Mouse (Mus musculus): ENCODE data around the gene Gper1.

The Gper1 gene

DNA sequence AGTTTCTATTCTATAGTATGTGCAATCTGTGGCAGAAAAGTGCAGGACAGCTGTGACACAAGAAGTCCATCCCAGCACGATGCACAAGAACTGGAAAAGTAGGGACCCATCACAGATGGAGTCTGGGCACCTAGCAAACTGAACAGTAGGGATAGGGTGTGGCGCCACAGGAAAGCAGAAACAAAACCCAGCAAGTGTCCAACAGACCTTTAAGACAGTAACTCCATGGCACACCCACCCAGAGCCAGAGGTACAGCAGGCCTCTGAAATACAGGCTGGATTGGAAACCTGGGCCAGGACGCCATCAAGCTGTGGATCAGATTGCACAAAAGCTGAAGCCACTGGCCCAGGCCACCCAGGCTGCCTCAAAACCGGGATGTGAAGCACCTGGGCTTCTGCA, 20.0 kb downstream of the Gper1 start:
- in situ Hi-C loops (cut with MboI, MseI) = no loop called here

DNA sequence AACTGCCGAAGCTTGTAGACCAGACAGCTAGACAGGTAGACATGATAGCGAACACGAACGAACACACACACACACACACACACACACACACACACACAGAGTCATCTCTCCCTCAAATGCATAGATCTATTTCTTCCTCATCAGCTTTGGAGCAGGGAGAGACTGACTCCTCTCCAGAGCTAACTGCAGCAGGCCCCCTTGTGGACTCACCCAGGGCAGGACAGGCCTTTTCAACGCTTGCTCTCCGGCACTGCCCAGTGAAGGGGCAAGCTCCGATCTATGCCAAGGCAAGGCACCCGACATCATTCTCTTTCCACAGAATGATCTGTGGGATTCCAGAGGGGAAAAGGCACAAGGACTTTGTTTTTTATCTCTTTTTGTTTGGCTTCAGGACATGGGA, 22.3 kb downstream of the Gper1 start:
- in situ Hi-C loops (cut with MboI, MseI) = no loop called here

DNA sequence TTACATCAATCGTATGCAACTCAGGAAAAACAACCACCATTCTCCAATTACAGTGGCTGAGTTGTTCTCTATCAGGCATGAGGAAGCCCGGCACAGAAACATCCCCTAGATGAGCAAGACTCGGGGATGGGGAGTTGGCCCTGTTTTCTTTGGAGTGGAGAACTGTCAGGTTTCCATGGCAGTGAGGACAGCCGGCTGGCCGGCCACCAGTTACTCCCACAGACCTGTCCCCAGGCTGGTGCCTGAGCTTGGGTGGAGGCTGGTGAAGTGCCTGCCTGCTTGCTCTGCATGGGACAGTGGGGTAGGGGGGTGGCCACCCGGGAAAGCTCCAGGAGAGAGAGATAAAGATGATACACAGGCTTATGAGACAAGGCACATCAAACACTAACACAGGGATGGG, 25.1 kb downstream of the Gper1 start:
- in situ Hi-C loops (cut with MboI, MseI) = no loop called here

DNA sequence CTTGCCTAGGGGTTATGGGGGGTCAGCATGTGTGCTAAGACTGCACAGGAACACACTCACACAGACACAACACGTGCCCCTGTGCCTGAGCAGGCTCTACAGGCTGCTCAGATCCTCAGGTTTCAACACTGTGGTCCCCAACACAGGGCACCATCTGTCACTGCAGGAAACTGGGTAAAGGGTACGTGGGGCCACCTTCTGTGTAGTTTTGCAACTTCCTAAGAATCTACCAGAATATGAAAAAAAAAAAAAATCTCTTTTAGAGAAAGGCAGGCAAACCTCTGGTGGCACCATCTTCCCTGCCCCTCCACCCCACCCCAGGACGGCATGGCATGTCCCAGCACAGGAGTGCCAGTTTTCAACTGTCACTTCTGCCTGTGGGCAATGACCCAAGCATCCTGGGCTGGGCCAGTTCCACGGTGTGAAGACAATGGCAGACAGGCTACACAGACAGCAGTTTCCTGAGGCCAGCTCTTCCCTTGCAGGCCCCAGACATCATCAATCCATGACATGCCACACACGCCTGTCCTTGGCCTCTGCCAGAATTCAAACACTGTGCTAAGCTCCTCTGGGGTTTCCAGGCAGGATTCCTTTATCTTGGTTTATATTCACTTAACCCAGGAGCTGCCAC, 26.3 kb downstream of the Gper1 start:
- in situ Hi-C loops (cut with MboI, MseI) = no loop called here

DNA sequence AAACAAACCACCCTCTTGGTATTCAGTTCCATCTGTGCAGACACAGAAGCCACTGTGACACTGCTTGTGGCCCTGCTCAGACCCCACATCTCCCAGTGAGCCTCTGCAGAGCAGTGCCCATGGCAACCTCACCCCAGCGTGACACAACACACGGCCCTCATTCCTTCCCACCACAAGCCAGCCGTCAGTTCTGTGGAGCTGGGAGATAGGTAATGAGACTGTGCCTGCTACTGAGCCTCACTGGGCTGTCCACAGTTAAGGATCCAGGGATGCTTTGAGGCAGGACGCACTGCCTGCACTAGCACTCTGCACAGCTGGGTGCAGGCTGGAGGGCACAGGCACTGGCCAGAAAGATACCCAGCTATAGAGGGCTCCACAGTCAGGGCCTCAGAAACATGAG, 27.0 kb downstream of the Gper1 start:
- in situ Hi-C loops (cut with MboI, MseI) = no loop called here

DNA sequence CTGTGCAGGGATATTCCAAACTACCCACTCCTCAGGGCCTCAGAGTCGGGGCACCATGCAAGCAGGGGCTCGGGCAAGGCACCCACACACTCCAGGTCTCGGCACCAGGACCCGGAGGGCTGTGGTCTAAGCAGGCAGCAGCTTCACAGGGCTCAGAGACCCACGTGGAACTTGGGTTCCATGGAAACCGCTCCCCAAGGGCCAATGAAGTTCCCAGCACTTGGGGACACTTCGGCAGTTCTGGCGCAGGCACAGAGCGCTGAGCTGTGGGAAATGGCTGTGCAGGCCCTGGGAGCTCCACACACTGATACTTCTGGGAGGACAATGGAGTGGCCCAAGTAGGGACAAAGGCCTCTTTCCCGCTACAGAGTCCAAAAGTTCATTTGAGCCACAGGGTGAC, 30.1 kb downstream of the Gper1 start:
- in situ Hi-C loops (cut with MboI, MseI) = no loop called here

DNA sequence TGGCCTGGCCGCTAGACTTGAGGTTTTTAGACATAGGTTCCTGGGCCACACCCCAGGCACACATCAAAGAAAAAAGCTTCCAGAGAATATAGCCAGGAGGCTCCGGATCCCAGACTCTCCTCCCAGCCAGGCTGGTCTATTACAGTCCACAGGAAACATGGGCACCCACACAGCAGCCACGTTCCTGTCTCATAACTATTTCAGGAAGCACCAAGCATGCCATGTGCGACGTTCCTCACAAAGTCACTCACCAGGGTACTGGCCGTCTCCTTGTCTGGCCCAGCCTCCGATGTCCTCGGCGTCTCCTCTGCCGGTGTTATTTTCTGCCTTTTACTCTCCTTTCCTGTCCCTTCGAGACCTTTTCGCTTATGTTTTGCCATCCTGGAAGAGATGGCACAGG, 32.2 kb downstream of the Gper1 start:
- in situ Hi-C loops (cut with MboI, MseI) = no loop called here

DNA sequence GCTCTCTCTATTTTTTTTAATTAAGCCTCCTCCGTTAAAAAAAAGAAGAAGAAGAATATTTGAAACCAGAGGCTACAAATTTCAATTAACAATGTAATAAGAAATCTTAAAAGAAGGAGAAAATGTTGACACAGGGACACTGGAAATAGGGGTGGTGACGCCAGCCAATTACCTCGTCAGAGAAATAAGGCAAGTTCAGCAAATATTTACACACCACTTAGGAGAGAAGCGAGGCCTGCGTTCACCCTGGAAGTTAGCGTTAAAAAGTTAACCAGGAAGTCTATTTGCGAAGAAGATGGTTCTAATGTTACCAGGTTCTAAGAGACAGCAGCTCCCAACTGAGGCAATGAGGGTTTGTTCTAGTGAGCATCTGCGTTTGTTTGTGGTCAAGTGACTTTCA, 34.3 kb downstream of the Gper1 start:
- in situ Hi-C loops (cut with MboI, MseI) = no loop called here

DNA sequence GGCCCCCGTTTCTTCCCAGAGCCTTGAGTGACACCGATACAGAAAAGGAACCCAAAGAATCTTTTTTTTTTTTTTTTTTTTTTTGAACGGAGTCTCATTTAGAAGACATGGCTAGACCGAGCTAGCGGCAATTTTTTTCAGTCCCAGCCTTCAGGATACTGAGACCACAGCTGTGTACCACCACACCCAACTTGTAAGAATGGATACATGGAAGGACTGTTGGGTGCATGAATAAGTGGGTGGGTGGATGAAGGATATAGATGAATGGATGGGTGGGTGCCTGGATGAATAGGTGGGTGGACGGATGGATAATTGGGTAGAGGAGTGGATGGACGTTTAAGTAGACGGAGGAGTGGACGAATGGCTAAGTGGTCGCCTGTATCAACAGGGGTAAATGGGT, 37.0 kb downstream of the Gper1 start:
- in situ Hi-C loops (cut with MboI, MseI) = no loop called here

DNA sequence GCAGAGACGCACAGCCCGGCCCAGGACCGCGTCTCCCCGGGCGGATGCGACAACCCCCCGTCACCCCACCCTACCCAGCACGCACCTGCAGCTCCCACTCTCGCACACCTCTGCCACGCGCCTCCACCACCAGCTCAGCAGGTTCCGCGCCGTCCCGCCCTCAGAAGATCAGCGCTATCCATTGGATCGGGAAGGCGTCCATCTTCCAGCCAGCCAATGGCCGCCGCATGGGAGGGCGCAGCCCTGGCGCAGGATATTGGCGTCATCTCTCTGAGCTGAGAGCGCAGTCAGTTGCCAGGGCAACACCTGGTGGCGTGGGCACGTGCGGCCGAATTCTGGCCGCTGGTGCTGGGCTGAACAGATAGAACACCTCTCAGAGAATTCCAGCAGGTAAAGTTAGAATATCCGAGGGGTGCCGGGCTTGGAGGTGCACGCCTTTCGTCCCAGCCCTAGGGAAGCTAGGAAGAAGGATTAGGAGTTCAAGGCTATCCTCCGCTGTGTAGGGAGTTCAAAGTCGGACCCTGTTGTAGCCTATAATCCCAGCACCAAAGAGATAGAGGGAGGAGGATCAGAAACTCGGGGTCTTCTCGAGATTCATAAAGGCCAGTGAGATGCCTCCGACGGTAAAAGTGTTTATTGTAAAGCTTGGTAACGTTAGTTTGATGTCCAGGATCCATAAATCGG, 37.6 kb downstream of the Gper1 start, which contains the start of gene 3110082I17Rik:
Gene 3110082I17Rik, minus strand, starts transcription at position 144 of the 684 bp plus-strand sequence.
- in situ Hi-C loops (cut with MboI, MseI) = no loop called here

DNA sequence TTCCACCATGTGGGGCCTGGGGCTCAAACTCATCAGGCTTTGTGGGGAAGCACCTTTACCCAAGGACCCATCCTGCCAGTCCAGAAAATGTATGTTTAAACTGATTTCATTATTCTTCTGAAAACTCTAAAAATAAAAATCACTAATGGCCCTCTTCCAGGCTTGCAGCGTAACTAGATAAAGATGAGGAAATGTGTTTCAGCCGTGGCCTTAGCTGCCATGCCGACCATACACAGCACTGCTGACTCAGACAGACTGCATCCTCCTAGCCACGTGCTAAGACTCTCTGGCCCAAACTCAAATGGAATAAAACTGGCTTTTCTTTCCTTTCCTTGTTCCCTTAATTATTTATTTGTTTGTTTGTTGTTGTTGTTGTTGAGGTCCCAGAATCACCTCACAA, 41.9 kb downstream of the Gper1 start:
- in situ Hi-C loops (cut with MboI, MseI) = no loop called here

DNA sequence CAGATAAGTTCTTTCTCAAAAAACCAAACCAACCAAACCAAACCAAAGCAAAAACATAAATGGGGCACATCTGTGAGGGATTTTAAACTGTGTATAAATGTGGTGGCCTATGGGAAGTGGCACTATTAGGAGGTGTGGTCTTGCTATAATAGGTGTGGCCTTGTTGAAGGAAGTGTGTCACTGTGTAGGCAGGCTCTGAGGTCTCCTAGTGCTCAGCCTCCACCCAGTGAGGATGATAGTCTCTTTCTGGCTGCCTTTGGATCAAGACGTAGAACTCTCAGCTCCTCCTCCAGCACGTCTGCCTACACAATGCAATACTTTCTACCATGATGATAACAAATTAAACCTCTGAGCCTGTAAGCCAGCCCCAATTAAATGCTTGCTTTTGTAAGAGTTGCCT, 43.4 kb downstream of the Gper1 start:
- in situ Hi-C loops (cut with MboI, MseI) = no loop called here

DNA sequence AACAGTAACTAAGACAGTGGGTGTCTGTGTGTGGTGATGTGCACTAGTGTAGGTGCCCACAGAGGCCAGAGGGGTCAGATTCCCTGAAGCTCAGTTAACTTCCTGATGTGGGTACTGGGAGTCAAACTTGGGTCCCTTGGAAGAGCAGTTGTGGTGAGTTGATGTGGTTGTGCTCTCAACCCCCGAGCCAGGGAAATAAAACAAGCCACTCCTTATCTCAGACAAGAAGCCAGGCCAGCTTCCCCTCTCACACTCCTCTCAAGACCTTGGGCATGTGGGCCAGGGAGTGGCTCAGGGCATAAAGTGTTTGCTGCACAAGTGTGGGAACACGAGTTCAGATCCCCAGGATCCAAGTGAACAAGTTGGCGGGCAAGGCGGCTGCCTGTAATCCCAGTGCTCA, 43.9 kb downstream of the Gper1 start:
- in situ Hi-C loops (cut with MboI, MseI) = no loop called here

DNA sequence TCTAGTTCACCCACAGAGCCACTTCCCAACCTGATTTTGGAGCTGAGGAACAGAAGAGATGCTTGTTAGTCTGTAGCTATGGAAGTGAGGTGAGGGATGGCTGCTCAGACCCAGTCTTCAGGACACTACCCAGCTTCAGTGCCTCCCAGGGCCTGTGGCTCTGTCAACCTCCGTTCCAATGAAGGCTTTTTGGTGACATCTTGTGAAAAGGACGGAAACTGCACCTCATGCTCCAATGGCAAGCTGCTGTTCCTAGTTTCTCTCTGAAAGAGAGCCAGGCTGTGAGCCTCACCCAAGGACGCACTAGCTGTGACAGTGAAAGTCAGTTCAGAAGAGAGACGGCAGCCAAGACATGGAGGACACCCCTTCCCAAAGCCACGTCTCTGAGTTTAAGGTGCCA, 45.0 kb downstream of the Gper1 start:
- in situ Hi-C loops (cut with MboI, MseI) = no loop called here

DNA sequence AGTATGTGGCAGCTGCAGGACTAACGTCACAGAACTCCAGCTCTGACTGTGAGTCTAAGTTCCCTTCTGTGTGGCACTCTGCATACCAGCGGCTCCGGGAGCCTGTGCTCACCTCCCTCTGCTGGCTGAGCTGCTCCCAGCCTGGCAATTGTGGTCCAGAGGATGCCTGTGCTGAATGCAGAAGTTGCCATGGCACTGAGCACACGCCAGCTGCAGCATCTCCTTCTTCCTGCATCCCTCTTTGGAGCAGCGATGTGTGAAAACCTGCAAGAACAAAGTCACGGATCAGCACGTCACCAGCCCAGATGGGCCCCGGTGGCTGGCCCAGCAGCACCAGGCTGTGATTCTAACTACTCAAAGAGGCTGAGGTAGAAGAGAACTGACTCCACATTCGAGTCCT, 51.8 kb downstream of the Gper1 start:
- in situ Hi-C loops (cut with MboI, MseI) = no loop called here

Data from T-helper 2 cell (primary cell).